Mouse (Mus musculus): ENCODE measurements around the gene Cog3.

- TF ChIP-seq POLR2A (IDR thresholded peaks at IDR 0.05; ENCODE audit: borderline replicate concordance, insufficient read depth, low read length) (no peak), CTCF (IDR thresholded peaks at IDR 0.05; ENCODE audit: borderline replicate concordance, insufficient read depth, low read depth, low read length) (no peak)
These were observed 36.2 kb upstream of the Cog3 start for GRCm38 (mm10) chr14:75790411-75790996.

Measured in cerebellum, adult 2 months (tissue).